Mouse (Mus musculus) spleen, adult 2 months (tissue): ENCODE data around the gene Slain2.

Source experiments
- CTCF ChIP-seq: fragments of 200-500 bp; IDR thresholded peaks from 2 replicates; pipeline ENCODE4 v1.5.1; 2011; ENCODE audit warnings: mild to moderate bottlenecking, inconsistent platforms; ENCODE audit not compliant: insufficient read depth, insufficient read length, insufficient replicate concordance; ENCODE audit errors: extremely low read depth
- POLR2A ChIP-seq: fragments of 200-500 bp; IDR thresholded peaks from 2 replicates; pipeline ENCODE4 v1.6.1; 2011; ENCODE audit warnings: low read depth, low read length, inconsistent platforms

GRCm38 (mm10) chr5:72965706-72966105, 51.6 kb downstream of the Slain2 start:
- TF ChIP-seq CTCF (no peak), POLR2A (no peak)
